In the genomic region with DNA sequence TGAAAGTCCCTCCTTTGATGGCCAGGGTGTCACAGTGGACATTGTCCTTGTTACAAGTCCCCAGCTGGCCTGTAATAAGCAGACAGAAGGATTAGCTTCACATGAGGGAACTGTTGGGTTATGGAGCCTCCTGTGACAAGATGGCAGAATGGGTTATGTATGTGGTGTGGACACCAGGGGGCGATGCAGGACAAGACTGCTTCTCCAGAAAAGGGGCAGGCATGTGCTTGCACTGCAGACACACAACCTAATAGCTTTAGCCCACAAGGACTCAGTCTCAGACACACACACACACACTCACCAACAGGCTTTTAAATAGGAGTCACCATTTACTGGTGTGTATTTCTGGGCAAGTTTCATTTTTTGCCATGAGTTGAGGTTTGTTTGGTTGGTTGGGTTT, we compare ENCODE assay signal across 8 mouse cellular contexts. TPM values are rescaled to one million over a fixed set of nuclear protein-coding genes. Genes with fewer than 3 reads are reported as not detected.
DNase-seq lines count a peak whose midpoint lies in the region; ATAC-seq lines count a peak whose summit lies in the region.
"Had no signal": no experiment of that assay in that cellular context is flagged by ENCODE, and none has a peak within 500 bp of the region (broad histone marks: within the 10 kb centered on the region; RNA-seq: fewer than 3 reads in every experiment).

No protein-coding gene starts in this region.

- DNase-seq in left cerebral cortex, postnatal 14 days (ENCODE audit: low spot score in 2 of 2) = peak; percentile 3 to 21
- DNase-seq in left cerebral cortex, adult 11 months (ENCODE audit: low spot score) = no peak
- DNase-seq in MN1 (ENCODE audit: low spot score) = peak; percentile 61
- peak; percentile 41 for DNase-seq in brain, adult 2 months (ENCODE audit: low read depth, low spot score)
- peak; percentile 65 for DNase-seq in liver
- peak; percentile 77 for DNase-seq in retina, embryonic 14.5 days (ENCODE audit: low spot score)

- 0% methylated on average over 1 of the region's 1 CpGs for WGBS in forebrain, embryonic 16.5 days

- H3K4me1 ChIP-seq in forebrain, embryonic 16.5 days (replicated peaks; ENCODE audit: control insufficient read depth, insufficient read depth, low read length) = no peaks in the 10 kb centered on the region

- intact Hi-C loops in left cerebral cortex, postnatal 14 days (cut with DNase I) = no loop called here

- H3K27ac ChIP-seq in forebrain, embryonic 16.5 days (ENCODE audit: low read length) = no peak overlapping the region

- no peaks in the 10 kb centered on the region for H3K36me3 ChIP-seq in forebrain, embryonic 16.5 days (ENCODE audit: control insufficient read depth, insufficient read depth)

- ATAC-seq in forebrain, embryonic 16.5 days = peak; percentile 43; the same call in 1 of the 2 replicates

- H3K9ac ChIP-seq in forebrain, embryonic 16.5 days (replicated peaks; ENCODE audit: low read depth, low read length) = no peak overlapping the region

- H3K27me3 ChIP-seq in forebrain, embryonic 16.5 days (replicated peaks; ENCODE audit: control insufficient read depth, insufficient read depth, low read length) = no peaks in the 10 kb centered on the region

- H3K4me3 ChIP-seq in forebrain, embryonic 16.5 days (replicated peaks; ENCODE audit: low read length) = no peak overlapping the region

- H3K9me3 ChIP-seq in forebrain, embryonic 16.5 days (ENCODE audit: control insufficient read depth, low read length) = no peaks in the 10 kb centered on the region

- H3K4me2 ChIP-seq in forebrain, embryonic 16.5 days (ENCODE audit: low read length) = no peak overlapping the region

RNA-seq across cellular contexts. Expression of gene Ces3b, which starts 16.8 kb away (rescaled TPM):
- not detected for total RNA-seq in left cerebral cortex, postnatal 14 days (2021)
- not detected in 2 replicates for polyA plus RNA-seq in forebrain, embryonic 16.5 days (2015; fragmentation: Nextera tagmentation; extraction: Ambion mirVana)
- total RNA-seq: hematopoietic stem cell, adult 5-6 weeks had no signal

RNA-seq across cellular contexts. Expression of gene Ces3a, which starts 18.4 kb away (rescaled TPM):
- not detected for total RNA-seq in left cerebral cortex, postnatal 14 days (2021)
- polyA plus RNA-seq in forebrain, embryonic 16.5 days (2015; fragmentation: Nextera tagmentation; extraction: Ambion mirVana) = not detected in 2 replicates
- total RNA-seq: hematopoietic stem cell, adult 5-6 weeks had no signal
